Mouse (Mus musculus) duodenum, adult 2 months (tissue): ENCODE measurements around the gene Lamp1. TPM values are rescaled to one million over a fixed set of nuclear protein-coding genes. Genes with fewer than 3 reads are reported as not detected.

Experiments
- polyA plus RNA-seq: library from polyadenylated mRNA; depleted of rRNA; stranded (reverse); fragments of >200 nt; gene quantifications from 2 replicates; pipeline ENCODE4 v1.2.3, GENCODE M21; 2012; ENCODE audit warnings: low replicate concordance; rRNA removed

Gene Lamp1
- polyA plus RNA-seq, result 250 and 529 TPM in 2 replicates

GRCm38 (mm10) chr8:13158718-13159376, at the start of gene Lamp1:
Gene Lamp1 (plus strand): TSS chr8:13159161.

GRCm38 (mm10) chr8:13200301-13201012, 41.5 kb downstream of the Lamp1 start, which contains the start of gene Grtp1:
Gene Grtp1 (minus strand): TSS chr8:13200620.

Other genes with a start within 250 kb of the Lamp1 start
- gene F7, start 133.1 kb upstream of the Lamp1 start, polyA plus RNA-seq, result 0.08 and 0.09 TPM in 2 replicates
- gene F10, start 121.9 kb upstream of the Lamp1 start, polyA plus RNA-seq, result 0.64 and 0.95 TPM in 2 replicates
- 21.5 and 23.6 TPM in 2 replicates for gene Proz, start 98.2 kb upstream of the Lamp1 start, polyA plus RNA-seq
- 13.3 and 14.6 TPM in 2 replicates for gene Pcid2, start 53.7 kb upstream of the Lamp1 start, polyA plus RNA-seq
- gene Cul4a, start 53.5 kb upstream of the Lamp1 start, polyA plus RNA-seq, result 26.2 and 27.9 TPM in 2 replicates
- gene Grtp1, start 41.5 kb downstream of the Lamp1 start, polyA plus RNA-seq, result 25.9 and 43.3 TPM in 2 replicates
- not detected in 2 replicates for gene Adprhl1, start 95.0 kb downstream of the Lamp1 start, polyA plus RNA-seq
- gene Dcun1d2, start 129.0 kb downstream of the Lamp1 start, polyA plus RNA-seq, result 6.5 and 10.2 TPM in 2 replicates
- 27.8 and 28.0 TPM in 2 replicates for gene Tmco3, start 129.0 kb downstream of the Lamp1 start, polyA plus RNA-seq
- 11.5 and 16.6 TPM in 2 replicates for gene Tfdp1, start 179.6 kb downstream of the Lamp1 start, polyA plus RNA-seq
- 0.15 and 0.43 TPM in 2 replicates for gene Atp4b, start 237.7 kb downstream of the Lamp1 start, polyA plus RNA-seq
- not detected in 2 replicates for gene Grk1, start 245.9 kb downstream of the Lamp1 start, polyA plus RNA-seq